Mouse (Mus musculus) kidney, adult 2 months (tissue): Measurements from ENCODE around the gene Slc22a4.

ENCODE experiments used
- CTCF ChIP-seq: fragments of 200-500 bp; conservative IDR thresholded peaks from 2 replicates; pipeline ENCODE4 v1.5.1; 2011; ENCODE audit warnings: low read depth, mild to moderate bottlenecking, control low read depth, low read length, moderate library complexity, mixed read lengths; ENCODE audit not compliant: insufficient read depth, insufficient read length
- POLR2A ChIP-seq: fragments of 200-500 bp; IDR thresholded peaks from one replicate; pipeline ENCODE4 v1.6.1; 2011; ENCODE audit warnings: low read depth, low read length, control low read depth

DNA sequence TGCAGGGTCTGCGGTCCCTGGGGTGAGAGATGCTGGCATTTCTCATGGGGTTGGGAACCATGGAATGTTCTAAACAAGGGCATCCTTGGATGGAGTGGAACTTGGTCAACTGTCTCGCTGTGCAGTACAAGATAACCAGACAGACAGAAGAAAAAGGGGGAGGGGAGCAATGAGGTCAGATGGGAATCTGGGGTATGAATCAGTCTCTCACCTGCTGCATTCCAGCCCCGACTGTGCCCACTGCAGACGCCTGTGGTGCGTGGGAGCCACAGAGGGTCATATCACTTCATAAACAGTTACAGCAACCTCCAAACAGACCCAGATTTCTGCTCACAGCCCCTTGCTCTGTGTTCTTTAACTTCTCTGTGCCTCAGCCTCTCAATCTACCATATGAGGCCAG lies 38.5 kb upstream of the Slc22a4 start:
- TF ChIP-seq CTCF (no peak), POLR2A (no peak)
